Mouse (Mus musculus) lung, postnatal 0 days (tissue): ENCODE measurements at regions not wholly inside any gene's neighbourhood (a gene's known extent, or its start where the extent isn't known, plus 50 kb on each side); places are given as distances from the start of the nearest gene placed in this dataset.

Source experiments
- CTCF ChIP-seq: IDR thresholded peaks from 2 replicates; pipeline ENCODE4 v1.5.1; 2016; ENCODE audit warnings: antibody characterized with exemption, mild to moderate bottlenecking
- EP300 ChIP-seq: IDR thresholded peaks from 2 replicates; pipeline ENCODE4 v1.6.1; 2016; ENCODE audit warnings: antibody characterized with exemption, mild to moderate bottlenecking, control low read depth

DNA sequence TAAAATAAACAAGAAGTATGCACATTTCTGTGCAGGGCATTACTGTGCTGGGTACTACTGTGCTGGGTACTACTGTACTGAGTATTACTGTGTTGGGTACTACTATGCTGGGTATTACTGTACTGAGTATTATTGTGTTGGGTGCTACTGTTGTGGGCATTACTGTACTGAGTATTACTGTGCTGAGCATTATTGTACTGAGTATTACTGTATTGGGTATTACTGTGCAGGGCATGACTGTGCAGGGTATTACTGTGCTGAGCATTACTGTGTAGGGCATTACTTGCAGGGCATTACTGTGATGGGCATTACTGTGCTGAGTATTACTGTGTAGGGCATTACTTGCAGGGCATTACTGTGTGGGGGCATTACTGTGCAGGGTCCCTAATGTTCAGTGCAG lies 205.5 kb downstream of the Lrriq3 start:
- TF ChIP-seq CTCF: no peak
- TF ChIP-seq EP300: no peak
